Mouse (Mus musculus) liver, postnatal 0 days (tissue): ENCODE data around the gene Eefsec.

Experiments
- CTCF ChIP-seq: sonication (generic); IDR thresholded peaks from 2 replicates; pipeline ENCODE4 v1.5.1; 2016; ENCODE audit warnings: antibody characterized with exemption, low read depth
- EP300 ChIP-seq: IDR thresholded peaks from 2 replicates; pipeline ENCODE4 v1.6.1; 2016; ENCODE audit warnings: antibody characterized with exemption, low read depth, mild to moderate bottlenecking

DNA sequence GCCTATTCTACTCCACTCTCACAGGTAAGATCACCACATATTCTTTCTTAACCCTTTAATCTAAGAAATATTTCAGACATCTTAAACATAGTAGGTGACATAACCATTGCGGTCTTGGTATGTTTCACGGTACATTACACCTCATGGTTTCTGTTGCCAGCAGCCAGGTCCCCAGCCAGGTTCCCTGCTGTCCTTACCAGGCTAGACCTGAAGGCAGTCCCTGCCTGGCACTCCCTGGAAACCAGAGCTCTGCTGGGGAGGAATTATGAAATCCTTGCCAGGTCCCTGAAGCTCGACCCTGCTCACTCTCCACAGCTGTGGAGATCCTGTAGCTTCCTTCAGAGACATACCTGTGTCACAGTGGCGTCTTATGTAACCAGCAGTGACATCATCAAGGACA lies 230.1 kb downstream of the Eefsec start:
- no peak for TF ChIP-seq CTCF
- TF ChIP-seq EP300 = no peak
